Comparison of ENCODE assay signal across 8 mouse cellular contexts in the genomic region with DNA sequence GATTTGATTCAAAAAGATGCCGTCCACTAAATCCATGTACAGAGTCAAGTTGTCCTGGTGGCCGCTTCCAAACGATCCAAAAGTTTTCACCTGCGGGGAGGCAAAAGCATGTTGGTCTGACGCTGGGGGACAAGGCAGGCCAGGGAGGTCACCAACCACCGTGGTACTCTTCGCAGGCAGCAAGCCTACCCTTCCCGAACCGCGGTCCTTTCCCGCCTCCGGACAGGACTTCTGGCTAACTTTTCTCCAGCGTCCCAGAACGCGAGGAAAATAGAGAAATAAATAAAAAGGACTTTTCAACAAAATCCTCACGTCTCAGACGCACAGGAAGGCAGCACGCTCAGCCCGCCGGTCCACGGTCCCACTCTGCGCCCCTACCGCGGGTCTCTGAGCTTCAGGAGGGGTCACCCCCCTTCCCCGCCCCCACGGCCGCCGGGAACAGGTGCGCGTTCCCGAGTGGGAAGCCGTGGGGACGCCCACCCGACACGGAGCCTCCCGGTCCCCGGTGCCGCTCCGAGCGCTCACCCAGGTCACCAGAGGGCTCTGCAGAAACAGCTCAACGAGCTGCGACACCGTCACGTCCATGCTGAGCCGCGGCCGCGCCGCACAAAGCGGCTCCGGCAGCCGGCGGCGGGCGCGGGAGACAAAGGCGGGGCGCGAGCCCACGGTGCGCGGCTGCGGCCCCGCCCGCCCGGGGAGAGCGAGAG. TPM values are rescaled to one million over a fixed set of nuclear protein-coding genes. Genes with fewer than 3 reads are reported as not detected.
DNase-seq lines count a peak whose midpoint lies in the region; ATAC-seq and TF ChIP-seq lines count a peak whose summit lies in the region.

No protein-coding gene starts in this region.

- under 1% methylated on average over 65 of the region's 67 CpGs for WGBS in kidney, embryonic 16.5 days
- whole genome bisulfite sequencing in forebrain, embryonic 15.5 days = under 1% methylated on average over 52 of the region's 67 CpGs
- WGBS in liver, embryonic 11.5 days = under 1% methylated on average over 55 of the region's 67 CpGs
- WGBS in stomach, embryonic 14.5 days = under 1% methylated on average over 66 of the region's 67 CpGs

- peak overlapping the region; percentile 83 for H3K9ac ChIP-seq in kidney, embryonic 16.5 days (replicated peaks; ENCODE audit: low read length)
- peak overlapping the region; percentile 81 for H3K9ac ChIP-seq in forebrain, embryonic 15.5 days (replicated peaks)
- H3K9ac ChIP-seq in liver, embryonic 11.5 days (ENCODE audit: low read depth, low read length) = peak overlapping the region; percentile 96
- H3K9ac ChIP-seq in stomach, embryonic 14.5 days (replicated peaks; ENCODE audit: low read depth, low read length) = peak overlapping the region; percentile 65

- TF ChIP-seq CTCF in bone marrow macrophage, adult 2 months (IDR thresholded peaks at IDR 0.05; ENCODE audit: low read depth, low read length) = no peak

- peak overlapping the region; percentile 90 for H3K27ac ChIP-seq in kidney, embryonic 16.5 days (ENCODE audit: low read length)
- H3K27ac ChIP-seq in bone marrow macrophage, adult 2 months (ENCODE audit: insufficient read depth, low read depth, low read length) = no peak overlapping the region
- peak overlapping the region; percentile 96 for H3K27ac ChIP-seq in forebrain, embryonic 15.5 days (replicated peaks)
- H3K27ac ChIP-seq in liver, embryonic 11.5 days (ENCODE audit: low read depth, low read length) = peak overlapping the region; percentile 88
- peak overlapping the region; percentile 87 for H3K27ac ChIP-seq in stomach, embryonic 14.5 days (ENCODE audit: low read length)

- H3K4me2 ChIP-seq in kidney, embryonic 16.5 days (replicated peaks; ENCODE audit: low read depth, low read length) = peak overlapping the region; percentile 83
- H3K4me2 ChIP-seq in forebrain, embryonic 15.5 days (replicated peaks) = peak overlapping the region; percentile 80
- peak overlapping the region; percentile 92 for H3K4me2 ChIP-seq in liver, embryonic 11.5 days
- peak overlapping the region; percentile 94 for H3K4me2 ChIP-seq in stomach, embryonic 14.5 days (replicated peaks; ENCODE audit: low read depth, low read length)

- DNase-seq in kidney, adult 8-10 months = no peak
- peak; percentile 63 for DNase-seq in liver, embryonic 11.5 days (ENCODE audit: low spot score)
- no peak for DNase-seq in layer of hippocampus, postnatal 14 days (ENCODE audit: low spot score in 2 of 2)
- DNase-seq in adrenal gland, postnatal 36 days = no peak

- no peak for TF ChIP-seq POLR2A in bone marrow macrophage, adult 2 months (IDR thresholded peaks at IDR 0.05; ENCODE audit: borderline replicate concordance, low read depth, low read length)

- peaks cover 37% of the 10 kb centered on the region for H3K4me1 ChIP-seq in kidney, embryonic 16.5 days (ENCODE audit: insufficient read depth, low read length)
- no peaks in the 10 kb centered on the region for H3K4me1 ChIP-seq in bone marrow macrophage, adult 2 months (ENCODE audit: control insufficient read depth, insufficient read depth, low read length)
- H3K4me1 ChIP-seq in forebrain, embryonic 15.5 days = peaks cover 48% of the 10 kb centered on the region
- peaks cover 28% of the 10 kb centered on the region for H3K4me1 ChIP-seq in liver, embryonic 11.5 days (replicated peaks; ENCODE audit: control insufficient read depth, insufficient read depth, low read length)
- peaks cover 10% of the 10 kb centered on the region for H3K4me1 ChIP-seq in stomach, embryonic 14.5 days (ENCODE audit: control insufficient read depth, insufficient read depth, low read length)

- peaks cover 4% of the 10 kb centered on the region; the same call in 1 of the 2 replicates for H3K27me3 ChIP-seq in kidney, embryonic 16.5 days (ENCODE audit: insufficient read depth, low read length)
- no peaks in the 10 kb centered on the region for H3K27me3 ChIP-seq in forebrain, embryonic 15.5 days
- H3K27me3 ChIP-seq in liver, embryonic 11.5 days (replicated peaks; ENCODE audit: control insufficient read depth, insufficient read depth, low read length) = no peaks in the 10 kb centered on the region
- no peaks in the 10 kb centered on the region for H3K27me3 ChIP-seq in stomach, embryonic 14.5 days (ENCODE audit: control insufficient read depth, insufficient read depth, low read length)

- H3K36me3 ChIP-seq in kidney, embryonic 16.5 days (ENCODE audit: insufficient read depth, low read length) = no peaks in the 10 kb centered on the region
- H3K36me3 ChIP-seq in forebrain, embryonic 15.5 days = no peaks in the 10 kb centered on the region
- no peaks in the 10 kb centered on the region for H3K36me3 ChIP-seq in liver, embryonic 11.5 days (ENCODE audit: control insufficient read depth, insufficient read depth, low read length)
- no peaks in the 10 kb centered on the region for H3K36me3 ChIP-seq in stomach, embryonic 14.5 days (ENCODE audit: control insufficient read depth, insufficient read depth, low read length)

- peak overlapping the region; percentile 62 for H3K4me3 ChIP-seq in kidney, embryonic 16.5 days (ENCODE audit: low read length)
- peak overlapping the region; percentile 71 for H3K4me3 ChIP-seq in bone marrow macrophage, adult 2 months (ENCODE audit: insufficient read depth, low read length)
- peak overlapping the region; percentile 70 for H3K4me3 ChIP-seq in forebrain, embryonic 15.5 days
- H3K4me3 ChIP-seq in liver, embryonic 11.5 days (ENCODE audit: low read depth, low read length) = peak overlapping the region; percentile 86
- peak overlapping the region; percentile 64 for H3K4me3 ChIP-seq in stomach, embryonic 14.5 days (ENCODE audit: low read depth, low read length)

- ATAC-seq in kidney, embryonic 16.5 days (ENCODE audit: low FRiP score, low TSS enrichment) = peak; percentile 63
- ATAC-seq in forebrain, embryonic 15.5 days (replicated peaks) = peak; percentile 66; the same call in 1 of the 2 replicates
- no peak for ATAC-seq in liver, embryonic 11.5 days (replicated peaks; ENCODE audit: low FRiP score)
- ATAC-seq in stomach, embryonic 14.5 days (ENCODE audit: insufficient number of reproducible peaks, insufficient read depth, low FRiP score, low read depth) = no peak

- H3K9me3 ChIP-seq in kidney, embryonic 16.5 days (ENCODE audit: low read length) = no peaks in the 10 kb centered on the region
- no peaks in the 10 kb centered on the region for H3K9me3 ChIP-seq in forebrain, embryonic 15.5 days
- H3K9me3 ChIP-seq in liver, embryonic 11.5 days (ENCODE audit: control insufficient read depth, low read length) = no peaks in the 10 kb centered on the region
- no peaks in the 10 kb centered on the region for H3K9me3 ChIP-seq in stomach, embryonic 14.5 days (ENCODE audit: control insufficient read depth, low read depth, low read length)

RNA-seq across cellular contexts. Expression of gene Ccdc88c, which starts 0.5 kb away (rescaled TPM):
- polyA plus RNA-seq in kidney, embryonic 16.5 days (2015; fragmentation: Nextera tagmentation; extraction: Ambion mirVana) = 12.0 and 14.3 TPM in 2 replicates
- 0.76 TPM in 1 of 2 replicates, not detected in the other for polyA plus RNA-seq in bone marrow macrophage, adult 2 months (2012; ENCODE audit: insufficient read depth, insufficient read length, missing spikeins)
- polyA plus RNA-seq in forebrain, embryonic 15.5 days (2015; fragmentation: Nextera tagmentation; extraction: Ambion mirVana) = 18.3 and 20.3 TPM in 2 replicates
- 11.8 and 13.3 TPM in 2 replicates for polyA plus RNA-seq in liver, embryonic 11.5 days (2014; fragmentation: Nextera tagmentation; extraction: Ambion mirVana)
- polyA plus RNA-seq in stomach, embryonic 14.5 days (2014; fragmentation: Nextera tagmentation; extraction: Ambion mirVana) = 12.1 and 13.3 TPM in 2 replicates
- total RNA-seq in layer of hippocampus, postnatal 14 days (2021) = 10 to 100 TPM; 33.5 to 38.3 TPM
- total RNA-seq in adrenal gland, postnatal 36 days (2021) = 1 to 10 TPM; 1.9 to 2.2 TPM

RNA-seq across cellular contexts. Expression of gene Ppp4r3a, which starts 55.1 kb away (rescaled TPM):
- 31.7 and 36.0 TPM in 2 replicates for polyA plus RNA-seq in kidney, embryonic 16.5 days (2015; fragmentation: Nextera tagmentation; extraction: Ambion mirVana)
- 44.9 and 60.1 TPM in 2 replicates for polyA plus RNA-seq in bone marrow macrophage, adult 2 months (2012; ENCODE audit: insufficient read depth, insufficient read length, missing spikeins)
- 36.4 and 38.5 TPM in 2 replicates for polyA plus RNA-seq in forebrain, embryonic 15.5 days (2015; fragmentation: Nextera tagmentation; extraction: Ambion mirVana)
- 53.4 and 54.4 TPM in 2 replicates for polyA plus RNA-seq in liver, embryonic 11.5 days (2014; fragmentation: Nextera tagmentation; extraction: Ambion mirVana)
- 45.2 and 49.1 TPM in 2 replicates for polyA plus RNA-seq in stomach, embryonic 14.5 days (2014; fragmentation: Nextera tagmentation; extraction: Ambion mirVana)
- 10 to 100 TPM; 43.2 to 43.4 TPM for total RNA-seq in layer of hippocampus, postnatal 14 days (2021)
- total RNA-seq in adrenal gland, postnatal 36 days (2021) = 10 to 100 TPM; 51.8 to 52.1 TPM

Comparison
In these comparisons a context has a peak if more than half of its experiments do, and no peak if none do; other contexts are left out.
1. ATAC-seq: peak in kidney, embryonic 16.5 days (single experiment) and forebrain, embryonic 15.5 days (single experiment); none in liver, embryonic 11.5 days (single experiment) and stomach, embryonic 14.5 days (single experiment).
2. Peak in every context shown above with its lines, with median percentiles within 50 percentile points of each other: H3K4me2 ChIP-seq, H3K4me3 ChIP-seq and H3K9ac ChIP-seq.